Mouse (Mus musculus): Measurements from ENCODE around the gene Npas3. TPM values are rescaled to one million over a fixed set of nuclear protein-coding genes. Genes with fewer than 3 reads are reported as not detected.

The Npas3 gene
- polyA plus RNA-seq, 1 experiment from 2014 or later, result 4.5 TPM

- 57% methylated on average over 3 of the region's 3 CpGs for WGBS
- Histone ChIP-seq H3K27ac (ENCODE audit: low read length) (no peak overlapping the region), H3K9me3 (ENCODE audit: control insufficient read depth, low read depth, low read length) (no peaks in the 10 kb centered on the region), H3K36me3 (ENCODE audit: control insufficient read depth, insufficient read depth, low read length) (no peaks in the 10 kb centered on the region), H3K9ac (replicated peaks; ENCODE audit: low read depth, low read length) (no peak overlapping the region), H3K27me3 (ENCODE audit: control insufficient read depth, insufficient read depth, low read length) (no peaks in the 10 kb centered on the region), H3K4me3 (ENCODE audit: low read depth, low read length) (no peak overlapping the region), H3K4me1 (ENCODE audit: control insufficient read depth, insufficient read depth, low read length) (no peaks in the 10 kb centered on the region), H3K4me2 (replicated peaks; ENCODE audit: low read depth, low read length) (no peak overlapping the region)
- no peak for ATAC-seq (ENCODE audit: insufficient number of reproducible peaks, insufficient read depth, low FRiP score, low read depth)
These were observed 626.7 kb downstream of the Npas3 start for GRCm38 (mm10) chr12:53875226-53875625.

- no peak for ATAC-seq (ENCODE audit: insufficient number of reproducible peaks, insufficient read depth, low FRiP score, low read depth)
- no peaks in the 10 kb centered on the region for H3K9me3 ChIP-seq (ENCODE audit: control insufficient read depth, low read depth, low read length)
- WGBS, result 39% methylated on average over 5 of the region's 5 CpGs
These were observed 628.2 kb downstream of the Npas3 start for GRCm38 (mm10) chr12:53876693-53877092.

GRCm38 (mm10) chr12:53881684-53882083 is 633.2 kb downstream of the Npas3 start:
- 88% methylated on average over 4 of the region's 4 CpGs for WGBS
- Histone ChIP-seq H3K9me3 (ENCODE audit: control insufficient read depth, low read depth, low read length) (no peaks in the 10 kb centered on the region), H3K9ac (replicated peaks; ENCODE audit: low read depth, low read length) (no peak overlapping the region), H3K27ac (ENCODE audit: low read length) (no peak overlapping the region), H3K4me2 (replicated peaks; ENCODE audit: low read depth, low read length) (no peak overlapping the region), H3K4me3 (ENCODE audit: low read depth, low read length) (no peak overlapping the region), H3K27me3 (ENCODE audit: control insufficient read depth, insufficient read depth, low read length) (no peaks in the 10 kb centered on the region), H3K4me1 (ENCODE audit: control insufficient read depth, insufficient read depth, low read length) (no peaks in the 10 kb centered on the region), H3K36me3 (ENCODE audit: control insufficient read depth, insufficient read depth, low read length) (no peaks in the 10 kb centered on the region)
- no peak for ATAC-seq (ENCODE audit: insufficient number of reproducible peaks, insufficient read depth, low FRiP score, low read depth)

More at GRCm38 (mm10) chr12:53876693-53877092, 628.2 kb downstream of the Npas3 start:
- Histone ChIP-seq H3K4me3 (ENCODE audit: low read depth, low read length) (no peak overlapping the region), H3K27me3 (ENCODE audit: control insufficient read depth, insufficient read depth, low read length) (no peaks in the 10 kb centered on the region), H3K4me2 (replicated peaks; ENCODE audit: low read depth, low read length) (no peak overlapping the region), H3K36me3 (ENCODE audit: control insufficient read depth, insufficient read depth, low read length) (no peaks in the 10 kb centered on the region), H3K9ac (replicated peaks; ENCODE audit: low read depth, low read length) (no peak overlapping the region), H3K27ac (ENCODE audit: low read length) (no peak overlapping the region), H3K4me1 (ENCODE audit: control insufficient read depth, insufficient read depth, low read length) (no peaks in the 10 kb centered on the region)

- no peaks in the 10 kb centered on the region for H3K27me3 ChIP-seq (ENCODE audit: control insufficient read depth, insufficient read depth, low read length)
- H3K27ac ChIP-seq (ENCODE audit: low read length), result no peak overlapping the region
- no peaks in the 10 kb centered on the region for H3K36me3 ChIP-seq (ENCODE audit: control insufficient read depth, insufficient read depth, low read length)
- H3K4me3 ChIP-seq (ENCODE audit: low read depth, low read length), result no peak overlapping the region
- ATAC-seq (ENCODE audit: insufficient number of reproducible peaks, insufficient read depth, low FRiP score, low read depth), result no peak
- no peak overlapping the region for H3K9ac ChIP-seq (replicated peaks; ENCODE audit: low read depth, low read length)
- no peaks in the 10 kb centered on the region for H3K9me3 ChIP-seq (ENCODE audit: control insufficient read depth, low read depth, low read length)
- WGBS, result 76% methylated on average over 8 of the region's 8 CpGs
- H3K4me2 ChIP-seq (replicated peaks; ENCODE audit: low read depth, low read length), result no peak overlapping the region
- H3K4me1 ChIP-seq (ENCODE audit: control insufficient read depth, insufficient read depth, low read length), result no peaks in the 10 kb centered on the region
These were observed 634.4 kb downstream of the Npas3 start for GRCm38 (mm10) chr12:53882863-53883262.

- Histone ChIP-seq H3K27ac (ENCODE audit: low read length) (no peak overlapping the region; the same call in 1 of the 2 replicates), H3K4me2 (replicated peaks; ENCODE audit: low read depth, low read length) (no peak overlapping the region), H3K9me3 (ENCODE audit: control insufficient read depth, low read depth, low read length) (no peaks in the 10 kb centered on the region), H3K27me3 (ENCODE audit: control insufficient read depth, insufficient read depth, low read length) (no peaks in the 10 kb centered on the region), H3K36me3 (ENCODE audit: control insufficient read depth, insufficient read depth, low read length) (no peaks in the 10 kb centered on the region), H3K4me1 (ENCODE audit: control insufficient read depth, insufficient read depth, low read length) (no peaks in the 10 kb centered on the region), H3K4me3 (ENCODE audit: low read depth, low read length) (no peak overlapping the region), H3K9ac (replicated peaks; ENCODE audit: low read depth, low read length) (no peak overlapping the region)
- 50% methylated on average over 4 of the region's 4 CpGs for WGBS
- no peak for ATAC-seq (ENCODE audit: insufficient number of reproducible peaks, insufficient read depth, low FRiP score, low read depth)
These were observed 640.1 kb downstream of the Npas3 start for GRCm38 (mm10) chr12:53888624-53889023.

GRCm38 (mm10) chr12:53895909-53896308 is 647.4 kb downstream of the Npas3 start:
- no peak overlapping the region for H3K27ac ChIP-seq (ENCODE audit: low read length)
- H3K4me2 ChIP-seq (replicated peaks; ENCODE audit: low read depth, low read length), result no peak overlapping the region
- H3K27me3 ChIP-seq (ENCODE audit: control insufficient read depth, insufficient read depth, low read length), result no peaks in the 10 kb centered on the region
- no peak overlapping the region for H3K4me3 ChIP-seq (ENCODE audit: low read depth, low read length)
- no peak for ATAC-seq (ENCODE audit: insufficient number of reproducible peaks, insufficient read depth, low FRiP score, low read depth)
- WGBS, result 51% methylated on average over 5 of the region's 5 CpGs
- H3K9ac ChIP-seq (replicated peaks; ENCODE audit: low read depth, low read length), result no peak overlapping the region
- no peaks in the 10 kb centered on the region for H3K36me3 ChIP-seq (ENCODE audit: control insufficient read depth, insufficient read depth, low read length)
- H3K9me3 ChIP-seq (ENCODE audit: control insufficient read depth, low read depth, low read length), result no peaks in the 10 kb centered on the region
- no peaks in the 10 kb centered on the region for H3K4me1 ChIP-seq (ENCODE audit: control insufficient read depth, insufficient read depth, low read length)

GRCm38 (mm10) chr12:53908761-53909160 is 660.3 kb downstream of the Npas3 start:
- H3K27ac ChIP-seq (ENCODE audit: low read length), result no peak overlapping the region
- WGBS, result 73% methylated on average over 8 of the region's 8 CpGs
- H3K4me2 ChIP-seq (replicated peaks; ENCODE audit: low read depth, low read length), result no peak overlapping the region
- H3K36me3 ChIP-seq (ENCODE audit: control insufficient read depth, insufficient read depth, low read length), result no peaks in the 10 kb centered on the region
- ATAC-seq (ENCODE audit: insufficient number of reproducible peaks, insufficient read depth, low FRiP score, low read depth), result no peak
- H3K27me3 ChIP-seq (ENCODE audit: control insufficient read depth, insufficient read depth, low read length), result no peaks in the 10 kb centered on the region
- no peaks in the 10 kb centered on the region for H3K9me3 ChIP-seq (ENCODE audit: control insufficient read depth, low read depth, low read length)
- H3K9ac ChIP-seq (replicated peaks; ENCODE audit: low read depth, low read length), result no peak overlapping the region
- no peak overlapping the region for H3K4me3 ChIP-seq (ENCODE audit: low read depth, low read length)
- H3K4me1 ChIP-seq (ENCODE audit: control insufficient read depth, insufficient read depth, low read length), result no peaks in the 10 kb centered on the region

- ATAC-seq (ENCODE audit: insufficient number of reproducible peaks, insufficient read depth, low FRiP score, low read depth), result no peak
- no peak overlapping the region for H3K27ac ChIP-seq (ENCODE audit: low read length)
- H3K4me2 ChIP-seq (replicated peaks; ENCODE audit: low read depth, low read length), result no peak overlapping the region
- H3K4me3 ChIP-seq (ENCODE audit: low read depth, low read length), result no peak overlapping the region
- no peaks in the 10 kb centered on the region for H3K4me1 ChIP-seq (ENCODE audit: control insufficient read depth, insufficient read depth, low read length)
- 94% methylated on average over 2 of the region's 2 CpGs for WGBS
- no peak overlapping the region for H3K9ac ChIP-seq (replicated peaks; ENCODE audit: low read depth, low read length)
- no peaks in the 10 kb centered on the region for H3K9me3 ChIP-seq (ENCODE audit: control insufficient read depth, low read depth, low read length)
- H3K27me3 ChIP-seq (ENCODE audit: control insufficient read depth, insufficient read depth, low read length), result no peaks in the 10 kb centered on the region
- no peaks in the 10 kb centered on the region for H3K36me3 ChIP-seq (ENCODE audit: control insufficient read depth, insufficient read depth, low read length)
These were observed 661.7 kb downstream of the Npas3 start for GRCm38 (mm10) chr12:53910192-53910591.

GRCm38 (mm10) chr12:53922153-53922552 is 673.7 kb downstream of the Npas3 start:
- 92% methylated on average over 7 of the region's 7 CpGs for WGBS

More at GRCm38 (mm10) chr12:53922153-53922552, 673.7 kb downstream of the Npas3 start:
- H3K4me1 ChIP-seq (ENCODE audit: control insufficient read depth, insufficient read depth, low read length), result no peaks in the 10 kb centered on the region
- no peaks in the 10 kb centered on the region for H3K9me3 ChIP-seq (ENCODE audit: control insufficient read depth, low read depth, low read length)
- H3K36me3 ChIP-seq (ENCODE audit: control insufficient read depth, insufficient read depth, low read length), result no peaks in the 10 kb centered on the region
- H3K27me3 ChIP-seq (ENCODE audit: control insufficient read depth, insufficient read depth, low read length), result no peaks in the 10 kb centered on the region
- H3K27ac ChIP-seq (ENCODE audit: low read length), result no peak overlapping the region
- no peak overlapping the region for H3K4me3 ChIP-seq (ENCODE audit: low read depth, low read length)
- ATAC-seq (ENCODE audit: insufficient number of reproducible peaks, insufficient read depth, low FRiP score, low read depth), result no peak
- no peak overlapping the region for H3K4me2 ChIP-seq (replicated peaks; ENCODE audit: low read depth, low read length)
- no peak overlapping the region for H3K9ac ChIP-seq (replicated peaks; ENCODE audit: low read depth, low read length)

Data from stomach, embryonic 14.5 days (tissue).